Mouse (Mus musculus): ENCODE measurements around the gene Ptprn. TPM values are rescaled to one million over a fixed set of nuclear protein-coding genes. Genes with fewer than 3 reads are reported as not detected.

The Ptprn gene
- polyA plus RNA-seq, 1 experiment from 2014 or later: 0.45 TPM

DNA sequence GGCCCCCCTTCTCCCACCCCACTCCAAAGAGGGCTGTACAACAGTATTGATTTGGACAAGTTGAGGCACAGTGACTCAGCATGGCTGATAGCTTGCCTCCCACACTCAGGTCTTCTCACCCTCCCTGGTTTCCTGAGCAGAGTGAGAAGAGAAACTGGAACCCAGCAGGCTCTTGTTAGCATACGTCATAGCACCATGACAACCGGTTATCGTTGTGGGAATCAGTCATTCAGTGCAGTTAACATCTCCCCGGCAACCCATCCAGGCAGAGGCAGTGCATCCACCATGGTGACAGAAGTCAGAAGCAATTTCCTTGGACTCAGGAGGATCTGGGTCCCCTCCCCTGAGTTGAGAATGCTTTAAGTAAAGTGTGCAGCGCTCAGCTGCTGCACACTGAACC is 18.7 kb upstream of the Ptprn start:
- Histone ChIP-seq H3K9me3 (replicated peaks) (no peaks in the 10 kb centered on the region), H3K4me1 (replicated peaks) (no peaks in the 10 kb centered on the region), H3K4me3 (no peak overlapping the region), H3K9ac (no peak overlapping the region), H3K36me3 (no peaks in the 10 kb centered on the region), H3K27ac (no peak overlapping the region), H3K4me2 (no peak overlapping the region), H3K27me3 (peaks cover 16% of the 10 kb centered on the region)
- WGBS: 76% methylated on average over 5 of the region's 5 CpGs
- ATAC-seq (replicated peaks; ENCODE audit: insufficient number of reproducible peaks, insufficient read depth, low FRiP score, low read depth): no peak

DNA sequence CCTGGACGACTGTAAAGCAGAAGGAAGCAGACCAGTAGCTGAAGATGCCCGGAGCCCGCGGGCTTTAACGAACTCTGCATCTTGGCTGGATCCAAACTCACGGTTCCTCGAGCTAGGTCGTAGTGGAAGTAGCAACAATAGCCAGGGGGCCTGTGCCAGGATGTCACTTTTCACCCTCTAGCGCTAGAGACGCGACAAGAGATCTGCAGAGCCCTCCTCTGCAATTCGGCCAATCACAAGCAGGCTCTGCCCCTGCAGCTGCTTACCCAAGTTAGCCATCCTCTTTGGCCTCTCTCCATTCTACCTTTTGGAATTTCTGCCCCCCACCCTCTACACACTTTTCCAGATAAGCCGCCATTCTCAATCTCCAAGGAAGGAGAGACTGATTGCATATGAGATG is 13.9 kb upstream of the Ptprn start, which contains the start of gene Resp18:
Gene Resp18, minus strand, starts transcription at position 188 of the 400 bp plus-strand sequence.
- Histone ChIP-seq H3K4me2 (no peak within 1 kb of the TSS), H3K27ac (no peak within 1 kb of the TSS), H3K27me3 (peaks cover 28% of the 10 kb centered on the region), H3K9ac (no peak within 1 kb of the TSS), H3K36me3 (no peaks in the 10 kb centered on the region), H3K9me3 (replicated peaks) (no peaks in the 10 kb centered on the region), H3K4me1 (replicated peaks) (no peaks in the 10 kb centered on the region), H3K4me3 (no peak within 1 kb of the TSS)
- ATAC-seq (replicated peaks; ENCODE audit: insufficient number of reproducible peaks, insufficient read depth, low FRiP score, low read depth): no peak
- WGBS: 8% methylated on average over 13 of the region's 13 CpGs

DNA sequence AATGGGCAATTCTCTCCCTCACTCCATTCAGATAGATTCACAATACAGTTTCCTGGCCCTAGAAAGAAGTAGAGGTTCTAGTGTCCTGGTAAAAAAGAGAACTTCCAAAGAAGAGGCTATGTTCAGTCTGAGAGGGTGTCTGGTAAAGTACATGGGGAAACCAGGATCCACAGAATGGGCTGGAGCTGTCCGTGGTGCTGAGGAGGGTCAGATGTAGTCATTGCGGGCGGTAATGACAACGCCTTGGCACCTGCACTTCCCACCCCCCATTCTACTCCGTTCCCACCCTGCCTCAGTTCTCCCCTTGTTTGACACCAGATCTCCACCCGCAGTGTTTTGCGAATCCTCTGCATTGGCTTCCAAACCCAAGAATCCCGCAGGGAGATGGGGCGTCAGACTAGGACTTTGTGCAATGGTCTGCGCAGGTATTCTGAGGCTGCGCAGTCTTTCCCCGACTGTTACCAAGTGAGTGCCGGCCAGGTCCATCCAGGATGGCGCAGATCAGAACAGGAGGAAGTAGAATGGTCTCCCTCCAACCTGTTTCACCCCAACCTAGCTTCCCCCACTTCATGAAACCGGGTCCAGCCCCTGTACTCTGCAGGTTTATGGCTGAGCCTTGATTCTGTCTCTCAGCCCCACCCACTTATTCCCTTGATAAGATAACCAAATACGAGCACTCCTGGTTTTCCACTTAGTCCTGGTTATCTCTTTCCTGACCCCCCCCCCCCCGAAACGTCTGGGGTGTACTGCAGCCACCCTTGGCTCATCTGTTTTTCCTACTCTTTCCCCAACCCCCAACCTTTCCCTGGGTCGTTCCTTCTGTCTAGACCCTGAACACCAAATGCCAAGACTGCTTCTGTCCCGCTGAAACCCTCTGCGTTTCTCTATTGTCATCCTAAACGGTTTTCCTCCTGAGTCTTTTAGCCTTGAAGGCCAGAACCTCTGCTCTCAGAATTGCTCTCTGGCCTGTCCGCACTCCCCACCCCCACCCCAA is 13.2 kb upstream of the Ptprn start:
- peaks cover 31% of the 10 kb centered on the region for H3K27me3 ChIP-seq
- no peaks in the 10 kb centered on the region for H3K36me3 ChIP-seq
- no peak overlapping the region for H3K27ac ChIP-seq
- H3K9me3 ChIP-seq (replicated peaks): no peaks in the 10 kb centered on the region
- H3K4me2 ChIP-seq: no peak overlapping the region
- no peak for ATAC-seq (replicated peaks; ENCODE audit: insufficient number of reproducible peaks, insufficient read depth, low FRiP score, low read depth)
- WGBS: 5% methylated on average over 23 of the region's 23 CpGs
- no peaks in the 10 kb centered on the region for H3K4me1 ChIP-seq (replicated peaks)
- H3K9ac ChIP-seq: no peak overlapping the region
- H3K4me3 ChIP-seq: no peak overlapping the region

DNA sequence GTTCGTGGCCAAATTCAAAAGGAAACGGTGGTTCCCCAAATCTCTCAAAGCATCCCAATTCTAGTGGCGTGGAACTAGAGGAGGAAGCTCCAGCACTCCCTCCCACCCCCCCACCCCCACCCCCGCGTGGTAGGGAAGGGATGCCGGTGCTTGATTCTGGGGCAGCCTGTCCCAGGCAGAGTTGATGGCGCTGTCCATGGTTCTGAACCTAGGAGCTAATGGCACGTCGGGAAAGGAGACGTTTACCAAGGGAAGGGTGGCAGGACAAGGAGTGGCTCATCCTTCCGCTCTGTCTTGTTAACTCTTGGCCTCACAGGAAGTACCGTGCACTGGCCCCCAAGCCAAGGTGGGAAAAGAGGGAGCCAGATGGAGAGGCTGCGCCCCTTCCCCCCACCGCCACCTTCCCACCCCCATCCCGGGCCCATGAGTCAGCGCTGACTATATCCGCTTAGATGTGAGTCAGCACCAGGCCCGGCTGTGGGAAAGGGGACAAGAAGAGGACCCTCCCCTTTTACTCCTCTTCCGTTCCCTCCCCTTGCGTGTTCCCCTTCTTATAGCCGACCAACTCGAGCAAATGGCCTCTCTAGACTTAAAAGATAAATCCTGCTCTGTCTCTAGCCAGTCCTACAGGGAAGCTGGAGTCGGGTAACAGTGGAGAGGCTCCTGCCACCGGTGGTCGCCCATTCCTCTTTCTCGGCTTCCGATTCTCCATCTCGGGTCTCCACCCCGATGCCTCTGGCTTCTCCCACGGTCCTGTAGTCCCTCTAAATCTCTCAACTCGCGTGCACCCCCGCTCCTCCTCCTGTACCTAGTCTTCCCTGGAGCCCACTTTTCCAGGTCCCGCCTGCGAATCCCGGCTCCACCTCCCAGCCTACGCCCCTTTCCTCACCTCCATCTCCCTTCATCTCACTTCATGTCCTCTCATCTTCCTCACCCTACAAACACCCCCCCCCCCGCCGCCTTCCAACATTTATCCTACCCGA is 1.0 kb downstream of the Ptprn start:
- 3% methylated on average over 40 of the region's 40 CpGs for WGBS
- Histone ChIP-seq H3K27me3 (peaks cover 43% of the 10 kb centered on the region), H3K9me3 (replicated peaks) (no peaks in the 10 kb centered on the region), H3K4me3 (no peak overlapping the region), H3K27ac (no peak overlapping the region), H3K9ac (no peak overlapping the region), H3K4me2 (0 out of 2 replicates have a peak overlapping the region, but pooled peaks have one; percentile 26), H3K36me3 (no peaks in the 10 kb centered on the region), H3K4me1 (replicated peaks) (no peaks in the 10 kb centered on the region)
- ATAC-seq (replicated peaks; ENCODE audit: insufficient number of reproducible peaks, insufficient read depth, low FRiP score, low read depth): no peak; the same call in 1 of the 2 replicates

DNA sequence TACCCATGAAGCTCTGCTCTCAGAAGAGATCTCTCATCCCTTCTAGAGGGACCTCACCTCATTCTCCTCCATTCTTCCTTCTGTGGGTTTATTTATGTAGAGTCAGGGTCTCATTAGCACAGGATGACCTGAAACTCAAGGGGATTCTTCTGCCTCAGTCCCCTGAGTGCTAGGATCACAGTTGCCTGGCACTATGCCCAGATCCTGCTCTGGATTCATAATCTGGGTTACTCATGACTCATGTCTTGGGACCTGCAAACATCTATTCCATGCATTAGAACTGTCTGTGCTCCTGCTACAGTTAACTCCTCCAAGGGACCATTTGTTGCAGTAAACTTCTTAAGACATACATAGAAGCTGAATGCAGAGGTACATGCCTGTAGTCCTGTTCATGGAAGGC is 3.0 kb downstream of the Ptprn start:
- Histone ChIP-seq H3K9me3 (replicated peaks) (no peaks in the 10 kb centered on the region), H3K4me3 (no peak overlapping the region), H3K4me2 (no peak overlapping the region), H3K4me1 (replicated peaks) (no peaks in the 10 kb centered on the region), H3K36me3 (no peaks in the 10 kb centered on the region), H3K27me3 (peaks cover 42% of the 10 kb centered on the region), H3K9ac (no peak overlapping the region), H3K27ac (no peak overlapping the region)
- no peak for ATAC-seq (replicated peaks; ENCODE audit: insufficient number of reproducible peaks, insufficient read depth, low FRiP score, low read depth)

DNA sequence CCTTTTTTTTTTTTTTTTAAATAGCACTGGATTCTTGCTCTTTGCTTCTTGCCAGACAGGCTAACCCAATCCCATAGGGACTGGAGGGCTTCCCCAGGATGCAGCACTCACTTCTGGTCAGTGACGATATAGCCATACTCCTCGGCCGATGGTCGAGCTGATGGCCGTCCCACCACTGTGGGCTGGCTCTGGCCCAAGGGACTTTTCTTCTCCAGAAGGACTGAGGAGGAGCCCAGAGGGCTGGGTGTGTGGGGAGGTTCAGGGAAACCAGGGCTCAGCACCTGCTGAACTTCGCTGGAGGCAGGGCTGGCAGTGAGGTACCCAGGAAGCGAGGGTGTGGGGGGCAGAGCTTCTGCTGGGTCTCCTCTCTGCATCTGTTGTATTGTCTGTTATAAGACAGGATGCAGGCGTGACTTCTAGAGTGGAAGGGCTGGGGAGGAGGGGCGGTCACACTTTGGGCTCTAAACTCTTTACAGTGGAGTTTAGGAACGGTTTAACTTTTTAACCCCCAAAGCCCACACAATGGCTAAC is 8.7 kb downstream of the Ptprn start:
- no peak for ATAC-seq (replicated peaks; ENCODE audit: insufficient number of reproducible peaks, insufficient read depth, low FRiP score, low read depth)
- no peaks in the 10 kb centered on the region for H3K9me3 ChIP-seq (replicated peaks)
- H3K4me1 ChIP-seq (replicated peaks): peaks cover 7% of the 10 kb centered on the region
- H3K4me2 ChIP-seq: no peak overlapping the region
- no peak overlapping the region for H3K9ac ChIP-seq
- no peak overlapping the region for H3K4me3 ChIP-seq
- H3K27me3 ChIP-seq: no peaks in the 10 kb centered on the region; the same call in 1 of the 2 replicates
- H3K36me3 ChIP-seq: no peaks in the 10 kb centered on the region
- WGBS: 50% methylated on average over 10 of the region's 10 CpGs
- H3K27ac ChIP-seq: no peak overlapping the region

DNA sequence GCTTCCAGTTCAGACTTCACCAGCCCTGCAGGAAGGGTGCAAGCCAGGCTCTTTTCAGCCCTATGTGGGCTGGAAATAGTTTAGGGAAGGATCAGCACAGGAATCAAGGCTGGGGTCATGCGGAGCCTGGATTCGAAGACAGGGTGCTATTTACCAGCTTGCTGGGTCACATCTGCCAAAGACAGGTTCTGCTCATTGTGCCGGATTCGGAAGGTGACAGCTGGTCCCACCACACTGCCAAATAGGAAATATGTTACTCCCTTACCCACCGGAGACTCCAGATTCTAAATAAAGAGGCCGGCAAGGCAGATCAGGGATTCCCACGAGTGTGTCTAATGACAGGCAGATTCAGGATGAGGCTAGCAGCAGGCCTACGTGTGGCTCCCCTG is 9.7 kb downstream of the Ptprn start:
- Histone ChIP-seq H3K27me3 (no peaks in the 10 kb centered on the region; the same call in 1 of the 2 replicates), H3K4me2 (no peak overlapping the region), H3K9me3 (replicated peaks) (no peaks in the 10 kb centered on the region), H3K4me1 (replicated peaks) (peaks cover 7% of the 10 kb centered on the region), H3K9ac (no peak overlapping the region), H3K36me3 (no peaks in the 10 kb centered on the region), H3K4me3 (no peak overlapping the region), H3K27ac (no peak overlapping the region)
- 68% methylated on average over 8 of the region's 8 CpGs for WGBS
- no peak for ATAC-seq (replicated peaks; ENCODE audit: insufficient number of reproducible peaks, insufficient read depth, low FRiP score, low read depth)

DNA sequence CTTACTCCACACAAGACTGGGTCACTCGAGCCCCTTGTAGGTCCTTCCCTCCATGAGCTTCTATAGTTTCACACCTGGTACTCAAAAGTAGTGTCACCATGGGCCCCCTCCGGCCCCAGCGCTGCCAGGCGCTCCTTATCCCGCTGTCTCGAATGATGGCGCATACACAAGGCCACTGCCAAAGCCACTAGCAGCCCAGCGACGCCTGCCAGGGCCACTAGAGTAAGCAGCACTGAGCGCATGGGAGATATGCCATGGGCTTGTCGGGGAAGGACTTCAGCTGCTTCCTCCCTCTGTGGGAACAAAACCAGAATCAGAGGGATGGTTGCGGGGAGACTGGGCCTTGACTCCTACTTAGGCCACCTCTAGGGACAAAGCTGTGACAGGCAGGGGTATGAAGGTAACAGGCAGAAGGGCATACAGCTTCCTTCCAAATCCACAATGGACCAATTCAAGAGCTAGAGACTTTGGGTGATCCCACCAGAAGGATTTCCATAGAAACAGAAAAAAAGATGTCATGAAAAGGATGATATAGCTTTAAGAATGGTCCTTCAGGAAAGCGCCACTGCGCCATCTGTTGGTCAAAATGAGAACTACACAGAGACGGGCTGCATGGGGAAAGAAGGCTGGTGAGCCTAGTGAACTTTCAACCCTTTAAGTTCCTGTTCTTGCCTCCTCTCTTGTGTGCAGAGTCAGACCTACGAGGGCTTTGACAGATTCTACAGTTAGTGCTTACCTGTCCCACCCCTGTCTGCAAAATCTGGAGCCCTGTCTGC is 10.3 kb downstream of the Ptprn start:
- Histone ChIP-seq H3K36me3 (no peaks in the 10 kb centered on the region), H3K4me3 (no peak overlapping the region), H3K9me3 (replicated peaks) (no peaks in the 10 kb centered on the region), H3K27ac (no peak overlapping the region), H3K4me2 (no peak overlapping the region), H3K4me1 (replicated peaks) (peaks cover 13% of the 10 kb centered on the region), H3K9ac (no peak overlapping the region), H3K27me3 (no peaks in the 10 kb centered on the region; the same call in 1 of the 2 replicates)
- 61% methylated on average over 16 of the region's 16 CpGs for WGBS
- no peak for ATAC-seq (replicated peaks; ENCODE audit: insufficient number of reproducible peaks, insufficient read depth, low FRiP score, low read depth)

DNA sequence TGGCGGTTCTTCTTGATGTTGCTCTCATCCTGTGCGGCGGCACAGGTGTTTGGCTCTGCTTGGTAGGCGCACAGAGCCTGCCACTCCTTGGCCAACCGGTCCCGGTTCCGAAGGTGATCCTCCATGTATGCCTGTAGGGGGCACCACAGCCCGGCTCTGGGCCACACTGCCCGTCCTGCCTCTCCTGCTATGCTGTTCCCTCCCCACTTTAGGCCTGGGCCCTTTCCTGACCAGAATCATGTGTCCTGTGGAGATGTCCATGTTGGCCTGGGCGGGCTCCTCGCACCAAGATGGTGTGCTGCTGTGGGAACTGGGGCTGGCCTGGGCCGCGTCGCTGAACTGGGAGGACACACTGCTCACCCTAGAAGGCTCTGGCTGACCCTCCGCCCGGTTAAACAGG is 11.3 kb downstream of the Ptprn start:
- peaks cover 20% of the 10 kb centered on the region for H3K4me1 ChIP-seq (replicated peaks)
- no peaks in the 10 kb centered on the region for H3K9me3 ChIP-seq (replicated peaks)
- H3K4me2 ChIP-seq: no peak overlapping the region
- 67% methylated on average over 16 of the region's 16 CpGs for WGBS
- ATAC-seq (replicated peaks; ENCODE audit: insufficient number of reproducible peaks, insufficient read depth, low FRiP score, low read depth): no peak
- H3K36me3 ChIP-seq: no peaks in the 10 kb centered on the region
- H3K9ac ChIP-seq: no peak overlapping the region
- H3K27ac ChIP-seq: no peak overlapping the region
- no peak overlapping the region for H3K4me3 ChIP-seq
- no peaks in the 10 kb centered on the region; the same call in 1 of the 2 replicates for H3K27me3 ChIP-seq

DNA sequence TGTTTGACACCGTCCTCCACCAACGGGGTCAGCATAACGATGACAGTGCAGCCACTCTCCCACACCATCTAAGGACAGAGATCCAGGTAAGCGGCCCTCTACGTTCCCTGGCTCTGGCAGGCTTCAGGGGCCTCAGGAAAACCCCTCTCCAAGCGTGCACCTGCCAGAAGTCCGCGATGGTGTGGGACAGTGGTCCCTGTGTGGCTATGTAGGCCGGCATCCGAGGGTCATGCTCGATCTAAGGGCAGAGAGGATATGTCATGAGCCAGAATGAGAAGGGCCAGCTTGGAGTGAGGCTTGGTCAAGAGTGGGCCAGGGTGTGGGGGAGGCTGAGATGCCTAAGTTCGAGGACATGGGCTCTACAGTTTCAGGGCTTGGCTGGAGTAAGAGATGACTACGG is 12.0 kb downstream of the Ptprn start:
- no peaks in the 10 kb centered on the region for H3K36me3 ChIP-seq
- 64% methylated on average over 13 of the region's 13 CpGs for WGBS
- no peak overlapping the region for H3K4me3 ChIP-seq
- H3K4me2 ChIP-seq: no peak overlapping the region
- H3K9me3 ChIP-seq (replicated peaks): no peaks in the 10 kb centered on the region
- H3K27ac ChIP-seq: no peak overlapping the region
- H3K4me1 ChIP-seq (replicated peaks): peaks cover 27% of the 10 kb centered on the region
- no peaks in the 10 kb centered on the region; the same call in 1 of the 2 replicates for H3K27me3 ChIP-seq
- H3K9ac ChIP-seq: no peak overlapping the region
- no peak for ATAC-seq (replicated peaks; ENCODE audit: insufficient number of reproducible peaks, insufficient read depth, low FRiP score, low read depth)
